Mouse (Mus musculus): ENCODE data around the gene Ehd2. TPM values are rescaled to one million over a fixed set of nuclear protein-coding genes. Genes with fewer than 3 reads are reported as not detected.
A peak's percentile ranks its signal among the peaks of the same experiment; 100 is the strongest.

Gene Ehd2
- polyA plus RNA-seq, 1 experiment from 2014 or later = 5.6 TPM

- H3K4me3 ChIP-seq (ENCODE audit: low read length) = no peak overlapping the region
- H3K4me1 ChIP-seq (ENCODE audit: control insufficient read depth, insufficient read depth, low read depth, low read length) = peaks cover 2% of the 10 kb centered on the region; the same call in 1 of the 2 replicates
- H3K9me3 ChIP-seq (ENCODE audit: control insufficient read depth, low read length) = no peaks in the 10 kb centered on the region
- peak; percentile 67 for ATAC-seq
- H3K4me2 ChIP-seq (ENCODE audit: low read length) = no peak overlapping the region
- no peaks in the 10 kb centered on the region for H3K27me3 ChIP-seq (replicated peaks; ENCODE audit: control insufficient read depth, insufficient read depth, low read length)
- H3K9ac ChIP-seq (ENCODE audit: low read depth, low read length) = peak overlapping the region; percentile 17; the same call in 1 of the 2 replicates
- WGBS = under 1% methylated on average over 4 of the region's 4 CpGs
- peaks cover 4% of the 10 kb centered on the region; the same call in 1 of the 2 replicates for H3K36me3 ChIP-seq (ENCODE audit: control insufficient read depth, insufficient read depth, low read length)
- no peak overlapping the region for H3K27ac ChIP-seq (ENCODE audit: low read depth, low read length)
Observed at GRCm38 (mm10) chr7:15912183-15912582, 55.2 kb downstream of the Ehd2 start.

- Histone ChIP-seq H3K4me1 (ENCODE audit: control insufficient read depth, insufficient read depth, low read depth, low read length) (peaks cover 2% of the 10 kb centered on the region; the same call in 1 of the 2 replicates), H3K27ac (ENCODE audit: low read depth, low read length) (no peak overlapping the region), H3K36me3 (ENCODE audit: control insufficient read depth, insufficient read depth, low read length) (no peaks in the 10 kb centered on the region), H3K9ac (ENCODE audit: low read depth, low read length) (no peak overlapping the region), H3K27me3 (replicated peaks; ENCODE audit: control insufficient read depth, insufficient read depth, low read length) (no peaks in the 10 kb centered on the region), H3K9me3 (ENCODE audit: control insufficient read depth, low read length) (no peaks in the 10 kb centered on the region), H3K4me3 (ENCODE audit: low read length) (no peak overlapping the region), H3K4me2 (ENCODE audit: low read length) (no peak overlapping the region)
- 91% methylated on average over 5 of the region's 5 CpGs for WGBS
- ATAC-seq = no peak
Observed at GRCm38 (mm10) chr7:15910521-15910920, 56.8 kb downstream of the Ehd2 start.

GRCm38 (mm10) chr7:15907971-15908590, 59.3 kb downstream of the Ehd2 start:
- no peak overlapping the region for H3K27ac ChIP-seq (ENCODE audit: low read depth, low read length)
- H3K4me1 ChIP-seq (ENCODE audit: control insufficient read depth, insufficient read depth, low read depth, low read length) = peaks cover 2% of the 10 kb centered on the region; the same call in 1 of the 2 replicates
- H3K27me3 ChIP-seq (replicated peaks; ENCODE audit: control insufficient read depth, insufficient read depth, low read length) = no peaks in the 10 kb centered on the region
- no peak overlapping the region for H3K4me3 ChIP-seq (ENCODE audit: low read length)
- no peak overlapping the region for H3K9ac ChIP-seq (ENCODE audit: low read depth, low read length)
- WGBS = 82% methylated on average over 8 of the region's 8 CpGs
- ATAC-seq = no peak
- no peak overlapping the region for H3K4me2 ChIP-seq (ENCODE audit: low read length)
- no peaks in the 10 kb centered on the region for H3K9me3 ChIP-seq (ENCODE audit: control insufficient read depth, low read length)
- no peaks in the 10 kb centered on the region for H3K36me3 ChIP-seq (ENCODE audit: control insufficient read depth, insufficient read depth, low read length)

DNA sequence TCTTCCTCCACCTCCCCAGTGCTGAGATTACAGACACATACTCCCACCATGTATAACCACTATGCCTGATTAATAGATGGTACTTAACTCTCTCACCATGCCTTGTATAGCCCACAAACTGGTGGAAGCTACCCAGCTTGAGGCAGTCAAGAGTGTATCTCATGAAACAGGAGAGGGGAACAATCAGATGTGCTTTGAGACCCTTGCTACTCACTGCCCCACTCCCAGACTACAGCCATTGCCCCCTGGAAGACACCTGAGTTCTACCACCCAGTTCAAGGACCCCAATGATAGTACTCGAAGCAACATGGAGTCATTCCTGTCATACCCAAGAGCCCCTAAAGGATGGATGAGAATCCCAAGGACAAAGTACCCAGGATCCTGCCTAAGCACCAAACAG, 60.8 kb downstream of the Ehd2 start:
- Histone ChIP-seq H3K27ac (ENCODE audit: low read depth, low read length) (no peak overlapping the region), H3K4me3 (ENCODE audit: low read length) (no peak overlapping the region), H3K36me3 (ENCODE audit: control insufficient read depth, insufficient read depth, low read length) (no peaks in the 10 kb centered on the region), H3K27me3 (replicated peaks; ENCODE audit: control insufficient read depth, insufficient read depth, low read length) (no peaks in the 10 kb centered on the region), H3K9me3 (ENCODE audit: control insufficient read depth, low read length) (no peaks in the 10 kb centered on the region), H3K4me1 (ENCODE audit: control insufficient read depth, insufficient read depth, low read depth, low read length) (no peaks in the 10 kb centered on the region), H3K4me2 (ENCODE audit: low read length) (no peak overlapping the region), H3K9ac (ENCODE audit: low read depth, low read length) (no peak overlapping the region)
- 94% methylated on average over 1 of the region's 1 CpGs for WGBS
- ATAC-seq = no peak

- Histone ChIP-seq H3K27me3 (replicated peaks; ENCODE audit: control insufficient read depth, insufficient read depth, low read length) (no peaks in the 10 kb centered on the region), H3K4me1 (ENCODE audit: control insufficient read depth, insufficient read depth, low read depth, low read length) (no peaks in the 10 kb centered on the region), H3K4me3 (ENCODE audit: low read length) (no peak overlapping the region), H3K27ac (ENCODE audit: low read depth, low read length) (no peak overlapping the region), H3K36me3 (ENCODE audit: control insufficient read depth, insufficient read depth, low read length) (no peaks in the 10 kb centered on the region), H3K9ac (ENCODE audit: low read depth, low read length) (no peak overlapping the region), H3K4me2 (ENCODE audit: low read length) (no peak overlapping the region), H3K9me3 (ENCODE audit: control insufficient read depth, low read length) (no peaks in the 10 kb centered on the region)
- ATAC-seq = no peak
- WGBS = 79% methylated on average over 7 of the region's 7 CpGs
Observed at GRCm38 (mm10) chr7:15905861-15906260, 61.5 kb downstream of the Ehd2 start.

- H3K9me3 ChIP-seq (ENCODE audit: control insufficient read depth, low read length) = no peaks in the 10 kb centered on the region
- no peaks in the 10 kb centered on the region for H3K36me3 ChIP-seq (ENCODE audit: control insufficient read depth, insufficient read depth, low read length)
- H3K4me3 ChIP-seq (ENCODE audit: low read length) = no peak overlapping the region
- H3K9ac ChIP-seq (ENCODE audit: low read depth, low read length) = no peak overlapping the region
- H3K27me3 ChIP-seq (replicated peaks; ENCODE audit: control insufficient read depth, insufficient read depth, low read length) = no peaks in the 10 kb centered on the region
- no peak overlapping the region for H3K27ac ChIP-seq (ENCODE audit: low read depth, low read length)
- no peaks in the 10 kb centered on the region for H3K4me1 ChIP-seq (ENCODE audit: control insufficient read depth, insufficient read depth, low read depth, low read length)
- no peak overlapping the region for H3K4me2 ChIP-seq (ENCODE audit: low read length)
- WGBS = 85% methylated on average over 9 of the region's 9 CpGs
- no peak for ATAC-seq
Observed at GRCm38 (mm10) chr7:15901366-15902048, 65.9 kb downstream of the Ehd2 start.

Other genes starting within 250 kb of the Ehd2 start
- not detected in 2 replicates for gene Obox5, start 217.4 kb downstream of the Ehd2 start, polyA plus RNA-seq (2015; fragmentation: Nextera tagmentation; extraction: Ambion mirVana)
- not detected in 2 replicates for gene Obox6, start 127.9 kb downstream of the Ehd2 start, polyA plus RNA-seq (2015; fragmentation: Nextera tagmentation; extraction: Ambion mirVana)
- not detected in 2 replicates for gene Crx, start 87.6 kb downstream of the Ehd2 start, polyA plus RNA-seq (2015; fragmentation: Nextera tagmentation; extraction: Ambion mirVana)
- gene Crxos, start 85.0 kb downstream of the Ehd2 start, polyA plus RNA-seq (2015; fragmentation: Nextera tagmentation; extraction: Ambion mirVana) = not detected in 2 replicates
- gene Selenow, start 45.2 kb downstream of the Ehd2 start, polyA plus RNA-seq (2015; fragmentation: Nextera tagmentation; extraction: Ambion mirVana) = 1,540 and 1,671 TPM in 2 replicates
- gene Nop53, start 21.5 kb downstream of the Ehd2 start, polyA plus RNA-seq (2015; fragmentation: Nextera tagmentation; extraction: Ambion mirVana) = 104 and 111 TPM in 2 replicates
- gene Bicra, start 80.4 kb upstream of the Ehd2 start, polyA plus RNA-seq (2015; fragmentation: Nextera tagmentation; extraction: Ambion mirVana) = 5.0 and 6.9 TPM in 2 replicates
- gene Zfp541, start 94.2 kb upstream of the Ehd2 start, polyA plus RNA-seq (2015; fragmentation: Nextera tagmentation; extraction: Ambion mirVana) = 0.09 and 0.16 TPM in 2 replicates
- gene Napa, start 130.9 kb upstream of the Ehd2 start, polyA plus RNA-seq (2015; fragmentation: Nextera tagmentation; extraction: Ambion mirVana) = 236 and 255 TPM in 2 replicates
- gene Kptn, start 152.3 kb upstream of the Ehd2 start, polyA plus RNA-seq (2015; fragmentation: Nextera tagmentation; extraction: Ambion mirVana) = 48.3 and 49.8 TPM in 2 replicates
- 1.1 and 1.2 TPM in 2 replicates for gene Slc8a2, start 162.3 kb upstream of the Ehd2 start, polyA plus RNA-seq (2015; fragmentation: Nextera tagmentation; extraction: Ambion mirVana)
- gene Meis3, start 207.5 kb upstream of the Ehd2 start, polyA plus RNA-seq (2015; fragmentation: Nextera tagmentation; extraction: Ambion mirVana) = 96.6 and 122 TPM in 2 replicates

All from hindbrain, embryonic 16.5 days (tissue).